Mouse (Mus musculus) forebrain, embryonic 15.5 days (tissue): Measurements from ENCODE around the gene Lrp1. TPM values are rescaled to one million over a fixed set of nuclear protein-coding genes. Genes with fewer than 3 reads are reported as not detected.

Source experiments
- ATAC-seq: fragments of 200-750 bp; cut with Nextera tagmentation; replicated peaks from 2 replicates; pipeline ENCODE4 v1.8.0; 2017; ENCODE audit warnings: mild to moderate bottlenecking, moderate TSS enrichment, moderate library complexity
- H3K27ac ChIP-seq: fragments of 300-500 bp; sonication (generic); replicated peaks from 2 replicates; pipeline ENCODE4 v1.5.1; 2015; ENCODE audit warnings: mild to moderate bottlenecking, inconsistent platforms
- H3K27me3 ChIP-seq: fragments of 300-500 bp; sonication (generic); 2 replicates; pipeline ENCODE4 v1.6.1; 2015; ENCODE audit warnings: inconsistent platforms
- H3K36me3 ChIP-seq: fragments of 300-500 bp; sonication (generic); 2 replicates; pipeline ENCODE4 v1.6.1; 2015; ENCODE audit warnings: mild to moderate bottlenecking, inconsistent platforms
- H3K4me1 ChIP-seq: fragments of 300-500 bp; sonication (generic); 2 replicates; pipeline ENCODE4 v1.6.1; 2015; ENCODE audit warnings: inconsistent platforms
- H3K4me2 ChIP-seq: fragments of 300-500 bp; sonication (generic); replicated peaks from 2 replicates; pipeline ENCODE4 v1.6.1; 2015; ENCODE audit warnings: mild to moderate bottlenecking, inconsistent platforms
- H3K4me3 ChIP-seq: fragments of 300-500 bp; sonication (generic); 2 replicates; pipeline ENCODE4 v1.5.1; 2015; ENCODE audit warnings: mild to moderate bottlenecking, inconsistent platforms
- H3K9ac ChIP-seq: fragments of 300-500 bp; sonication (generic); replicated peaks from 2 replicates; pipeline ENCODE4 v1.6.1; 2015; ENCODE audit warnings: mild to moderate bottlenecking, inconsistent platforms
- H3K9me3 ChIP-seq: fragments of 300-500 bp; sonication (generic); 2 replicates; pipeline ENCODE4 v1.6.1; 2016; ENCODE audit warnings: inconsistent platforms
- WGBS: fragments of 180-500 bp; shearing (Covaris S2); methylation state at CpG from one replicate; pipeline ENCODE4 v1.1.7; 2015; ENCODE audit warnings: mixed read lengths; 5-methylcytosine and 5-hydroxymethylcytosine counted together
- polyA plus RNA-seq: library from polyadenylated mRNA; unstranded; fragments of >200 nt; fragmentation: Nextera tagmentation; extraction: Ambion mirVana; gene quantifications from 2 replicates; pipeline ENCODE4 v1.2.1, GENCODE M21; 2015

The Lrp1 gene
- polyA plus RNA-seq, 1 experiment from 2014 or later, result 93.1 TPM

DNA sequence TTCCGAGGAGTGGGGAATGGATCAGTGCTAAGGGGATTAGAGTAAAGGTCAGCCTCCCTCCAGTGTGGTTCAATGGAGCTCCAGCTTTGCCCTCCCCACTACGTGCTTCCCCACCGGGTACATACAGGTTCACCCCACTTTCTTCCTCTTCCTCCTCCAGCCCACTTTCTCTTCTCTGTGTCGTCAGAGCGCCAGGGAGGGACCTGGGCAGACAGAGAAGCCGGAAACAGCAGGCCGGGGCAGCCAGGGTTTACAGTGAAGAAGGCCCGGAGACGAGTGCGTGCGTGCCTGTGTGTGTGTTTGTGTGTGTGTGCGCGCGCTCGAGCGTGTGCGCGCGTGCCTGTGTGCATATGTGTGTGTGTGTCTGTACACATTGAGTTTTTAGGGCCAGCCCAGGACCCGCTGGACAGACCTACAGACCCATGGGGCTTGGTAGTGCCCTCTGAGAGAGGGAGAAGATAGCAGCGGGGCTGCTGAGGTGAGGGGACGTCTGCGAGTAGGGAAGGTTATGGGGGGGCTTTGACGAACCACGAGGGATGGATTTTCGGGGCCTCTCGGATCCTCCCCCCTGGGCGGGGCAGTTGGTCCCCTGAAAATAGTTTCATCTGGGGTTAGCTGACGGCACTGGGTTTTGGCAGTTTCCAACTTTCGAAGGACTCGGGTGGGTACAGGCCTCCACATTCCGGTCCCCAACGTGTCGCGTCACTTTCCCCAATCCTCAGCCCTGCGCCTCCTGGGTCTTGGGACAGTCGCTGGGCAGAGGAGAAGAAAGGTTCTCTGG, 22.0 kb upstream of the Lrp1 start, which contains the start of gene Stat6:
Stat6 (plus strand) TSS at position 215 of the 781 bp plus-strand sequence.
- H3K4me1 ChIP-seq, result peaks cover 17% of the 10 kb centered on the region
- peak; percentile 30; the same call in 1 of the 2 replicates for ATAC-seq
- peaks cover 24% of the 10 kb centered on the region for H3K27me3 ChIP-seq
- peak within 1 kb of the TSS; percentile 48 for H3K4me2 ChIP-seq
- H3K27ac ChIP-seq, result peak within 1 kb of the TSS; percentile 31
- WGBS, result 5% methylated on average over 37 of the region's 37 CpGs
- peak within 1 kb of the TSS; percentile 36; the same call in 1 of the 2 replicates for H3K9ac ChIP-seq
- H3K4me3 ChIP-seq, result peak within 1 kb of the TSS; percentile 34
- no peaks in the 10 kb centered on the region for H3K9me3 ChIP-seq
- no peaks in the 10 kb centered on the region for H3K36me3 ChIP-seq

DNA sequence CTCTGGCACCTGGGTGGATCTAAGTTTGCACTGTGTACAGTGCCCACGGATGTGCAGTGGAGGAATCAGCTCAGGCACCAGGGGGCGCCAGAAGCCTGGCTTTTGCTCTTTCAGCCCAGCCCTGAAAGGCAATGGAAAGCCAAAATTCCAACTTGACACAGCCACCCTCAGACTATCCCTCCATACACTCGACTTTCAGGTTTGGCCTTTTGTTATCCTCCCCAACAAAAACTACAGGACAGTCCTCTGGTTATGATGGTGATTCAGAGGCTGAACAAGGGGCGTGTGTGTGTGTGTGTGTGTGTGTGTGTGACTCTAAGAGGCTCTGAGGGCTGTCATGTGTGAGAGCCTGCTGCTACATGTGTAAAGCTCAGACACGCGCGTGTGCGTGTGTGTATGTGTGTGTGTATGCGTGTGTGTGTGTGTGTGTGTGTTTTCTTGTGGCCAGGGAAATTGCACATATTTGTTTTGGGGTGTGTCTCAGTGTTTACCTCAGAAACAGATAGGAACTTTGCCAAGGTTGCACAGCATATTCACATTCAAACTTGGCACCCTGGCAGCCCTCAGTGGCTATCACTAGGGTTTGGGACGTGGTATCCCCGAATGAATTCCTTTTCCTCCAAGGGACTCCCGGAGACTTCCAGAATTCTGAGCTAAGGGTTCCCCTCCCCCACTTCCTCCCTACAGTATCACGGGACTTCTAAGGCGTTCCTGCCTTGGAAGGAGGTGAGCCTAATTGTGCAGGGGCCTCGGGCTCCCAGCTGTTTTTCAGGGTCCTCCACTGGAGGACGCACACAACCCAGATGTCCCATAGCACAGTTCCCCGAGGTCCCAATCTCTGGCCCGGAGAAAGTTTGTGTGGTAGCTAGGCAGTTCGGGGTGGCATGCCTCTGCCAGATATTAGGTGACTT, 21.2 kb upstream of the Lrp1 start:
- no peak overlapping the region for H3K9ac ChIP-seq

DNA sequence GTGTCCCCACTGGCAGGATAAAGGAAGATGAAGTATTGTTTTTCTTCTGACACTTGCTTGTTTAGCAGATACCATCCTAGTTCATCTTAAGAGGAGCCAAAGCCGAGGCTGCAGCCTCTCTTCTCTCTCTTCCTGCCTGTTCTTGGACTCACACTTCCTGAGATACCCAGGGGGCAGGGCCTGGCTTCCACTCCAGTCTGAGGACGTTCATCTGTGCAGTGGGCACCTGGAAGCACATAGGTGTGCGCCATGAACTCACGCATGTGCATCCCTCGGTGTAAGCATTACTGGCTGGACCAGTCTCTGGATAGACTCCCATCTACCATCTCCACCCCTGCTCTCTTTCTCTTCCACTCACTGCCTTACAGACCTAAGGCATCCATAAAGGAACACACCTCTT, 19.5 kb upstream of the Lrp1 start:
- H3K27ac ChIP-seq, result no peak overlapping the region
- no peak overlapping the region for H3K4me2 ChIP-seq
- H3K4me3 ChIP-seq, result no peak overlapping the region
- no peak overlapping the region for H3K9ac ChIP-seq
- no peaks in the 10 kb centered on the region for H3K9me3 ChIP-seq
- H3K4me1 ChIP-seq, result peaks cover 17% of the 10 kb centered on the region
- 73% methylated on average over 5 of the region's 5 CpGs for WGBS
- H3K36me3 ChIP-seq, result no peaks in the 10 kb centered on the region
- H3K27me3 ChIP-seq, result peaks cover 24% of the 10 kb centered on the region
- no peak for ATAC-seq

More for the DNA sequence above, 21.2 kb upstream of the Lrp1 start:
- peak overlapping the region; percentile 34 for H3K4me3 ChIP-seq
- H3K36me3 ChIP-seq, result no peaks in the 10 kb centered on the region
- ATAC-seq, result peak; percentile 77
- 8% methylated on average over 19 of the region's 19 CpGs for WGBS
- peak overlapping the region; percentile 31 for H3K27ac ChIP-seq
- H3K9me3 ChIP-seq, result no peaks in the 10 kb centered on the region
- peaks cover 24% of the 10 kb centered on the region for H3K27me3 ChIP-seq
- H3K4me2 ChIP-seq, result peak overlapping the region; percentile 48
- peaks cover 17% of the 10 kb centered on the region for H3K4me1 ChIP-seq

DNA sequence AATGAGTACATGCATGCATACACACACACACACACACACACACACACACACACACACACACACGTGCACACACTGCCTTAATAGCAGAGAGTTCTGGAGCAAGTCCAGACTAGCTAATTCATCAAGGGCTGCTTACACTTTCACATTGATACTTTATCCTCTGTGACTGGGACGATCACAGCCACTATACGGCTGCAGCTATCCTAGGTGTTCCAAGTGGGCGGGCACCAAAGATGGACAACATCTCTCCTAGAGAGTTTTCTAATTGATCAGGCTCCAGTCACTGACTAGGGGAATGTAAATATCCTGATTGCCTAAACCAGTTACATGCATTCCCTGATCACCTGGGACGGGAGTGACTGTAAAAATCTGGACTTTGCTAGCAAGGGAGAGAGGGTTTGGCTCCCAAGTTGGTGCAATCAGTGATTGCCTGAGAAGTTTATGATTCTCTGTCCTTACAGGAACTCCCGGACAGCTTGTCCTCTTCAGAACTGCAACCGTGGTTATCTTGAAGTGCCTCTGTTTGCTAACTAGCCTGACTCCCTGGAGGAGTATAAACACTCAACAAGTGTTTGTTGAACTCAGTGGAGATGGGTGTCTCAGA, 11.8 kb upstream of the Lrp1 start:
- H3K36me3 ChIP-seq, result no peaks in the 10 kb centered on the region
- H3K4me3 ChIP-seq, result no peak overlapping the region
- H3K27me3 ChIP-seq, result no peaks in the 10 kb centered on the region
- no peak overlapping the region for H3K9ac ChIP-seq
- no peaks in the 10 kb centered on the region for H3K4me1 ChIP-seq
- H3K27ac ChIP-seq, result no peak overlapping the region
- 81% methylated on average over 7 of the region's 7 CpGs for WGBS
- H3K9me3 ChIP-seq, result no peaks in the 10 kb centered on the region
- H3K4me2 ChIP-seq, result no peak overlapping the region
- ATAC-seq, result no peak

DNA sequence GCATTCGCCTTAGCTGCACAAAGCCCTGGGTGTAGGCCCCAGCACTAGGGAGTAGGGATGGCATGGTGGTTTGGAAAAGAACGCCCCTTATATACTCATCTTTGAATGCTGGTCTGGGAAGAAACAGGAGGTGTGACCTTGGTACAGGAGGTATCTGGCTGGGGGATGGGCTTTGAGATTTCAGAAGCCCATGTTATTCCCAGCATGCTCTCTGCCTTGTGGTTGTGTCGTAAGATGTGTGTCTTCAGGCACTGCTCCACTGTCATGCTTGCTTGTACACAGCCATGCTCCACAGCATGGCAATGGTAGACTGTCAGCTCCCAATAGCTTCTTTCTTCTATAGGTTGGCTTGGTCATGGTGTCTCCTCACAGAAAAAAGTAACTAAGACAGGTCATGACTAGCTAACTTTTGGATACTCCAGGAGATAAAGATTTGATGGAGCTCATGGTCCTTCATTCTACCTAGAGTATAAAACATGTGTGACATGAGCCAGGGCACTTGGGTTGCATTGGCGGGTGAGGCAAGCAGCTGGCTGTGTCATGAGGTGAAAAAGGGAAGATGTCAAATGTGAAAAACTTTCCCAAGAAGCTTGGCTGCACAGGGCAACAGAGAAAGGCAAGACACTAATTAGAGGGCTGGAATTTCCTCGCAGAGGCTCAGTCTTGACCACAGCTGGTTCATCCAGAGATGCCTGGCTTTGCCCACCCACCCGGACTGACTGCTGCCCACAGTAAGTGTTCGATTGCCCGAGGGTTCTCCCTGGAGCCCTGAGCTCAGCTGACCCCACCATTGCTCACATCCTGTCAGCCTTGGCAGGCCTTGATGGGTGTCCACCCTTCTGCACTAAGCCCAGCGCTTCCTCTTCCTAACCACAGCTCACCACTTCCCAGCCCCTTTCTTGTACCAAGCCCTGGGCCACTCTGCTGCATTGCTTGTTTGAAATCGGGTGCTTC, 10.6 kb upstream of the Lrp1 start:
- H3K4me1 ChIP-seq, result no peaks in the 10 kb centered on the region
- H3K36me3 ChIP-seq, result no peaks in the 10 kb centered on the region
- H3K4me3 ChIP-seq, result no peak overlapping the region
- no peak overlapping the region for H3K27ac ChIP-seq
- no peaks in the 10 kb centered on the region for H3K27me3 ChIP-seq
- no peak overlapping the region for H3K4me2 ChIP-seq
- H3K9me3 ChIP-seq, result no peaks in the 10 kb centered on the region
- no peak for ATAC-seq
- no peak overlapping the region for H3K9ac ChIP-seq
- WGBS, result 88% methylated on average over 10 of the region's 10 CpGs

DNA sequence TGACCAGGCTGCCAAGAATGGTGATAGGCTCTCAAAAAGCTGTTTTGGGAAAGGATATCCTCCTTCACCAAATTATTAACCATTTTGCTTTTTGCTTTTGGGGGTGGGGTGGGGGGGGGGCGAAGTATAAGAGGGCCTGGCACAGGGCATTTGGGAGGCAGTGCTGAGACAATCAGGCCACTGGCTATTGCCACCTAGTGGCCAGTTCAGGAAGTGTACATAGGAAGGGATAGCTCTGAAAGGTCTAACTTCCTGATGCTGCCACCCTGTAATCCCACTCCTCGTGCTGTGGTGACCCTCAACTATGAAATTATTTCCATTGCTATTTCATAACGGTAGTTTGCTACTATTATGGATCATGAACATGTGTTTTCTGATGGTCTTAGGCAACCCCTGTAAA, 5.5 kb upstream of the Lrp1 start:
- Histone ChIP-seq H3K27ac (no peak overlapping the region), H3K9ac (no peak overlapping the region), H3K4me1 (peaks cover 9% of the 10 kb centered on the region), H3K9me3 (no peaks in the 10 kb centered on the region), H3K27me3 (no peaks in the 10 kb centered on the region), H3K4me2 (no peak overlapping the region), H3K4me3 (no peak overlapping the region), H3K36me3 (no peaks in the 10 kb centered on the region)
- 89% methylated on average over 3 of the region's 3 CpGs for WGBS
- ATAC-seq, result no peak

DNA sequence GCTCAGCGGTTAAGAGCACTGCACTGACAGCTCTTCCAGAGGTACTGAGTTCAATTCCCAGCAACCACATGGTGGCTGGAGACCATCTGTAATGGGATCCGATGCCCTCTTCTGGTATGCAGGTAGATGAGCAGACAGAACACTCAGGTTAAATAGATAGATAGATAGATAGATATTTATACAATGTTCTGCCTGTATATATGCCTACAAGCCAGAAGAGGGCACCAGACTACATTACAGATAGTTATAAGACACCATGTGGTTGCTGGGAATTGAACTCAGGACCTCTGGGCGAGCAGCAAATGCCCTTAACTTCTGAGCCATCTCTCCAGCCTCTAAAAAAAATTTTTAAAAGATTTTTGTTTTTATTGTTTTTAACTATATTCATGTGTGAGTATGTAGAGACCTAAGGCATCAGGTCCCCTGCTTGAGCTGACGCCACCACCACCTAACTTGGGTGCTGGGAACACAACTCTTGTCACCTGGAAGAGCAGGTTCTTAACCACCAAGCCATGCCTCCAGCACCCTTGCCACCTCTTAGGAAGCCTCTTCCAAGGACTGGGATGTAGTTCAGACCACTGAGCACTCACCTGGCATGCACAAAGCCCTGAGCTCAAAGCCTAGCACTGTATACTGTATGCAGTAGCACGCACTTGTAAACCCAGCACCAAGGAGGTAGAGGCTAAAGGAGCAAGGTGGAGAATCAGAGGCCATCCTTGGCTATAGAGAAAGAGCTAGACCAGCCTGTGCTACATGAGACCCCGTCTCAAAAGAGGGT, 2.7 kb upstream of the Lrp1 start:
- H3K4me3 ChIP-seq, result no peak overlapping the region
- H3K27me3 ChIP-seq, result no peaks in the 10 kb centered on the region
- peaks cover 23% of the 10 kb centered on the region for H3K4me1 ChIP-seq
- no peak overlapping the region for H3K4me2 ChIP-seq
- no peaks in the 10 kb centered on the region for H3K36me3 ChIP-seq
- no peaks in the 10 kb centered on the region for H3K9me3 ChIP-seq
- H3K9ac ChIP-seq, result no peak overlapping the region
- ATAC-seq, result no peak
- no peak overlapping the region for H3K27ac ChIP-seq
- WGBS, result 88% methylated on average over 6 of the region's 6 CpGs

DNA sequence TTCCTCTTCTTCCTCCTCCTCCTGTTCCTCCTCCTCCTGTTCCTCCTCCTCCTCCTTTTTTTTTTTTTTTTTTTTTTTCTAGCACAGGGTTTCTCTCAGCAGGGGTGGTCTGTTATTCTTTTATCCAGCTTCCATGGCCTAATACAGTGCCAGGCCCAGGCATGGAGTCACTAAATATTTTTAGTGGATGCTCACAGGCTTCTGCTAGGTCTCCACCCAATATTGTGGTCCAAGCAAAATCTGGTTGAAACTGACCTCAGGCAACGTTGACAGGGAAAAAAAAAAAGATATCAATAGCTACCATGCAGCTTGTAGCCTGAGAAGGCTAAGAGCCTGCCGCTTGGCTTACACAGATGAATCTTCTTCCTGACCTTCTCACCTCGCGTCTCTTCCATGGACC, 1.7 kb upstream of the Lrp1 start:
- no peaks in the 10 kb centered on the region for H3K27me3 ChIP-seq
- WGBS, result 66% methylated on average over 4 of the region's 4 CpGs
- ATAC-seq, result no peak
- no peaks in the 10 kb centered on the region for H3K9me3 ChIP-seq
- H3K4me2 ChIP-seq, result no peak overlapping the region
- no peak overlapping the region for H3K9ac ChIP-seq
- no peak overlapping the region for H3K27ac ChIP-seq
- H3K4me1 ChIP-seq, result peaks cover 32% of the 10 kb centered on the region
- H3K4me3 ChIP-seq, result no peak overlapping the region
- no peaks in the 10 kb centered on the region for H3K36me3 ChIP-seq

DNA sequence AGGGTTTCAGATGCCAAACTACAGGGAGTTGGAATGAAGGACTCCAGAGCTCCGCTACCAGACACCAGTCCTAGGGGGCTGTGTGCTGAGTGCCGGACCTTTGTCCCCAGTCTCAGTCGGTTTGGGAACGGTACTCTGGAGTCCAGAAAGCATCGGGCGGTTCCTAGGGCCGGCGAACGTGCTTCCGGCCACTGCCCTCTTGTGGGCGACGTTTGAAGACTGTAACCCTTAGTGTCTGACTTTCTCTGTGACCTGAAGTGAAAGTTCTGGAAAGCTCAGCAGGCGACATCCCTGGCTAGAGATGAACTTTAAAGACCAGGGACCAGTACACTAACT, 1.1 kb upstream of the Lrp1 start:
- Histone ChIP-seq H3K4me1 (peaks cover 39% of the 10 kb centered on the region), H3K36me3 (no peaks in the 10 kb centered on the region), H3K9me3 (no peaks in the 10 kb centered on the region), H3K9ac (peak overlapping the region; percentile 68), H3K4me2 (peak overlapping the region; percentile 94), H3K4me3 (peak overlapping the region; percentile 73), H3K27me3 (no peaks in the 10 kb centered on the region), H3K27ac (peak overlapping the region; percentile 93)
- no peak; the same call in 1 of the 2 replicates for ATAC-seq
- under 1% methylated on average over 13 of the region's 13 CpGs for WGBS

DNA sequence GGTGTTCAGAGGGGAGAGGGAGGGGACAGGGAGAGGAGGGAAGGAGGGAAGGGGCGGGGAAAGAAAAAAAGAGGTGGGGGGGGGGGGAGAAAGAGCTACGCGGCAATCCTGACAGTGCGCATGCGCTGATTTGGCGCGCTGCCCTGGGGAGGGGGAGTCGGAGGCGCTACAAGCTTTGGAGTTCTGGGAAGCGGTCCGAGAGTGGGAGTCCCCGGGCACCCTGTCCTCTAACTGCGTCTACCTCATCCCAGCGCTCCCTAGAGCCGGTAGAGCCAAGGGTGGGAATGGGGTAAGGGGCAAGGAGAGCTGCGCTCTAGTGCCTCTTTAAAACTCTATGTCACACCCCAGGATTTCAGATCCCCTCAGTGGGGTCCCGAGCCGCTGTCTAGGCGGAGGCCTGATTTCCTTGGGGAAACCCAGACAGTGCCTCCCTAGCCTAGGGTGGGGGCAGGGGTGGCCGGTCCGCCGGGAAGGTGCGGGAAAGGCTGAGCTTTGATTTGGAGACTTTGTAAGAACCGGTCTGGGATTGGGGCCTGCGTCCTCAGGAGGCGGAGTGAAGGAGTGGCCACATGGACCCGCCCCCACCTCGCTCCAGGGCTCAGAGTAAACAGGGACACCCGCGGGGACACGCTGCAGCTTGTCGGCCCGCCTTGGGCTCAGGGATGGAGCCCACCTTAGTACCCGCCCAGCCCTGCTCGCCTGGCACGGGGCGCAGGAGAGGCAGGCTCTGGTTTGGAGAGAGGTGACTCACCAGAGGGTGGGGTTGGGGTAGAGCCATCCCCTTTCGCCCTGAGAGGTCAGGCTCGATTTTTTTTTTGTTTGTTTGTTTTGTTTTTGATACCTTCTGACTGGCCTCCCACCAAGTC, 476 bp upstream of the Lrp1 start:
- Histone ChIP-seq H3K9me3 (no peaks in the 10 kb centered on the region), H3K4me1 (peaks cover 45% of the 10 kb centered on the region), H3K4me3 (peak overlapping the region; percentile 73), H3K27ac (peak overlapping the region; percentile 93), H3K27me3 (no peaks in the 10 kb centered on the region), H3K4me2 (peak overlapping the region; percentile 94), H3K36me3 (no peaks in the 10 kb centered on the region), H3K9ac (peak overlapping the region; percentile 68)
- peak; percentile 87 for ATAC-seq
- WGBS, result under 1% methylated on average over 30 of the region's 39 CpGs
